Mouse (Mus musculus) gonadal fat pad, adult 2 months (tissue): ENCODE measurements around the gene Hist1h2ab. TPM values are rescaled to one million over a fixed set of nuclear protein-coding genes. Genes with fewer than 3 reads are reported as not detected.

Experiments
- DNase-seq: peaks from one replicate; pipeline ENCODE4 v3.0.0-alpha.2; 2012; ENCODE audit warnings: low read depth
- polyA plus RNA-seq: library from polyadenylated mRNA; depleted of rRNA; stranded (reverse); fragments of >200 nt; gene quantifications from 2 replicates; pipeline ENCODE4 v1.2.3, GENCODE M21; 2012; rRNA removed

Gene Hist1h2ab
- polyA plus RNA-seq, 1 experiment, result 2.9 TPM

GRCm38 (mm10) chr13:23778339-23778738, 27.4 kb downstream of the Hist1h2ab start:
- no peak for DNase-seq

- no peak for DNase-seq
Measured at GRCm38 (mm10) chr13:23779025-23779424, 28.1 kb downstream of the Hist1h2ab start.

GRCm38 (mm10) chr13:23792520-23792919, 41.6 kb downstream of the Hist1h2ab start:
- DNase-seq, result no peak

- DNase-seq, result no peak
Measured at GRCm38 (mm10) chr13:23799405-23799804, 48.5 kb downstream of the Hist1h2ab start.

Other genes with a start within 250 kb of the Hist1h2ab start
- 50.9 and 92.4 TPM in 2 replicates for gene Hist1h4h, start 220.1 kb upstream of the Hist1h2ab start, polyA plus RNA-seq
- 20.4 and 27.6 TPM in 2 replicates for gene Hist1h2af, start 217.2 kb upstream of the Hist1h2ab start, polyA plus RNA-seq
- gene Hist1h3g, start 215.7 kb upstream of the Hist1h2ab start, polyA plus RNA-seq, result 1.5 and 2.8 TPM in 2 replicates
- gene Hist1h2bh, start 207.7 kb upstream of the Hist1h2ab start, polyA plus RNA-seq, result 0.61 and 0.81 TPM in 2 replicates
- 1.9 and 2.1 TPM in 2 replicates for gene Hist1h3f, start 207.1 kb upstream of the Hist1h2ab start, polyA plus RNA-seq
- gene Hist1h4f, start 199.5 kb upstream of the Hist1h2ab start, polyA plus RNA-seq, result 3.9 and 8.5 TPM in 2 replicates
- 0.19 and 0.24 TPM in 2 replicates for gene Hist1h1d, start 197.9 kb upstream of the Hist1h2ab start, polyA plus RNA-seq
- gene Hist1h3e, start 188.8 kb upstream of the Hist1h2ab start, polyA plus RNA-seq, result 11.9 and 13.2 TPM in 2 replicates
- gene Hist1h2ae, start 179.9 kb upstream of the Hist1h2ab start, polyA plus RNA-seq, result 0.49 and 1.3 TPM in 2 replicates
- gene Hist1h2bg, start 179.7 kb upstream of the Hist1h2ab start, polyA plus RNA-seq, result 18.7 and 22.4 TPM in 2 replicates
- 2.0 and 2.9 TPM in 2 replicates for gene Hist1h2bf, start 176.9 kb upstream of the Hist1h2ab start, polyA plus RNA-seq
- gene Hist1h2ad, start 176.7 kb upstream of the Hist1h2ab start, polyA plus RNA-seq, result 1.3 and 2.0 TPM in 2 replicates
- 3.8 and 4.1 TPM in 2 replicates for gene Hist1h3d, start 175.4 kb upstream of the Hist1h2ab start, polyA plus RNA-seq
- gene Hist1h4d, start 169.5 kb upstream of the Hist1h2ab start, polyA plus RNA-seq, result 6.9 and 9.6 TPM in 2 replicates
- gene Hist1h2be, start 130.0 kb upstream of the Hist1h2ab start, polyA plus RNA-seq, result 5.4 and 9.0 TPM in 2 replicates
- gene Hist1h1e, start 128.6 kb upstream of the Hist1h2ab start, polyA plus RNA-seq, result 3.1 and 3.9 TPM in 2 replicates
- 0.32 and 0.63 TPM in 2 replicates for gene Hist1h2ac, start 67.2 kb upstream of the Hist1h2ab start, polyA plus RNA-seq
- gene Hist1h2bc, start 66.9 kb upstream of the Hist1h2ab start, polyA plus RNA-seq, result 245 and 281 TPM in 2 replicates
- gene Hist1h1t, start 55.3 kb upstream of the Hist1h2ab start, polyA plus RNA-seq, result not detected in 2 replicates
- 3.9 and 6.4 TPM in 2 replicates for gene Hist1h4c, start 52.7 kb upstream of the Hist1h2ab start, polyA plus RNA-seq
- 21.7 and 43.9 TPM in 2 replicates for gene Hfe, start 40.3 kb upstream of the Hist1h2ab start, polyA plus RNA-seq
- gene Hist1h1c, start 12.3 kb upstream of the Hist1h2ab start, polyA plus RNA-seq, result 70.6 and 72.3 TPM in 2 replicates
- 2.4 and 3.3 TPM in 2 replicates for gene Hist1h3c, start 5.5 kb upstream of the Hist1h2ab start, polyA plus RNA-seq
- gene Hist1h2bb, start 4.4 kb upstream of the Hist1h2ab start, polyA plus RNA-seq, result 2.2 and 5.9 TPM in 2 replicates
- 1.4 and 3.1 TPM in 2 replicates for gene Hist1h3b, start 1.1 kb downstream of the Hist1h2ab start, polyA plus RNA-seq
- 0.82 and 3.9 TPM in 2 replicates for gene Hist1h4b, start 5.9 kb downstream of the Hist1h2ab start, polyA plus RNA-seq
- 5.8 and 9.3 TPM in 2 replicates for gene Hist1h4a, start 10.1 kb downstream of the Hist1h2ab start, polyA plus RNA-seq
- gene Hist1h3a, start 11.3 kb downstream of the Hist1h2ab start, polyA plus RNA-seq, result 2.8 and 4.3 TPM in 2 replicates
- not detected in 2 replicates for gene Hist1h1a, start 12.5 kb downstream of the Hist1h2ab start, polyA plus RNA-seq
- gene Trim38, start 18.8 kb downstream of the Hist1h2ab start, polyA plus RNA-seq, result 0.10 and 0.16 TPM in 2 replicates
- gene Slc17a2, start 55.9 kb downstream of the Hist1h2ab start, polyA plus RNA-seq, result 0.04 TPM in 1 of 2 replicates, not detected in the other
- gene Slc17a3, start 88.3 kb downstream of the Hist1h2ab start, polyA plus RNA-seq, result 0.06 TPM in 1 of 2 replicates, not detected in the other
- gene Slc17a1, start 116.6 kb downstream of the Hist1h2ab start, polyA plus RNA-seq, result 0.05 TPM in 1 of 2 replicates, not detected in the other
- gene Slc17a4, start 163.9 kb downstream of the Hist1h2ab start, polyA plus RNA-seq, result 0.08 and 0.10 TPM in 2 replicates
- gene Hist1h2ba, start 183.0 kb downstream of the Hist1h2ab start, polyA plus RNA-seq, result 0.77 TPM in 1 of 2 replicates, not detected in the other
- not detected in 2 replicates for gene Hist1h2aa, start 183.3 kb downstream of the Hist1h2ab start, polyA plus RNA-seq
- not detected in 2 replicates for gene Scgn, start 240.1 kb downstream of the Hist1h2ab start, polyA plus RNA-seq